Mouse (Mus musculus): ENCODE data around the gene Stoml2.
"Not testable (repeated sequence)": the region's sequence is repeated elsewhere in the genome, so short reads cannot be mapped to it uniquely, and the experiment has no call there.

Stoml2 gene

GRCm38 (mm10) chr4:43000141-43000986, 31.1 kb downstream of the Stoml2 start, which contains the start of gene Vcp:
TSS of gene Vcp (minus strand) at chr4:43000507.
- DNase-seq: peak; percentile 98

GRCm38 (mm10) chr4:42999451-43000140, 31.9 kb downstream of the Stoml2 start:
- peak; percentile 65 for DNase-seq

- DNase-seq: no peak
Measured at GRCm38 (mm10) chr4:42998022-42998421, 33.5 kb downstream of the Stoml2 start.

- DNase-seq: no peak
Measured at GRCm38 (mm10) chr4:42988296-42988695, 43.2 kb downstream of the Stoml2 start.

- not testable (repeated sequence) for DNase-seq
Measured at GRCm38 (mm10) chr4:42980467-42980866, 51.0 kb downstream of the Stoml2 start.

GRCm38 (mm10) chr4:42978062-42978461, 53.4 kb downstream of the Stoml2 start:
- DNase-seq: no peak
